Mouse (Mus musculus): ENCODE measurements around the gene Arid5b.

The Arid5b gene

DNA sequence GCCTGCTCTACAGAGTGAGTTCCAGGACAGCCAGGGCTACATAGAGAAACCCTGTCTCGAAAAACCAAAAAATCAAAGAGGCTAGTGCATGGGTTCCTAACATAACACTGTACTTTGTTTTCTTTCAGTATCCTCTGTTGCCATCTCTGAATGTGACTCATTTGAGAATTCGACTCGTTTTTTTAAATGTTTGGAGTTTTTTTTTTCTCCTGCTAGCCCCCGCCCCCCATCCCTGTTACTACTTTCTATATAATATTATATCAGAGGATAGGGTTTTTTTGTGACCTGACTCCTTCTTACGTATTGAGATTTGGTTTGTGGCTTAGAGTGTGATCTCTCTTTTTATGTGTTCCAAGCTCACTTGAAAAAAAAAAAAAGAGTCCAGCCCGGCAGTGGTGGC lies 223.8 kb downstream of the Arid5b start:
- no peak for DNase-seq (ENCODE audit: extremely low spot score, low spot score)

GRCm38 (mm10) chr10:68054131-68054530 lies 224.4 kb downstream of the Arid5b start:
- no peak for DNase-seq (ENCODE audit: extremely low spot score, low spot score)

DNA sequence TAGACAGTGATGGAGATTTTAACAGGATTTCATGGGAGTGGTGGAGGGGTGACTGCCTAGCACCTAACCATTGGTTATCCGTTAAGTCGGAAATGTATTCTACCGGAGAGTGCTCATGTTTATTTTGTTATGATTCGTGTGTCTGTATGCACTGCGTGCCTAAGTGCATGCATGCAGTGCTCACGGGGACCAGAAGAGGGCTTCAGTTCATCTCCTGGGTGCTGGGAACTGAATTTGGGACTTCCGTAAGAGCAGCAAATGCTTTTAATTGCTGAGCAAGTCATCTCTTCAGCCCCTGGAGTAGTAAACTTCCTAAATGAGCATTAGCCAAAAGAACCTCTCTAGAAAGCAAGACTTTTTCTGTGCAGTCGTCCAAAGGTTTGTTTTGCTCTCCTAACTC lies 226.2 kb downstream of the Arid5b start:
- no peak for DNase-seq (ENCODE audit: extremely low spot score, low spot score)

DNA sequence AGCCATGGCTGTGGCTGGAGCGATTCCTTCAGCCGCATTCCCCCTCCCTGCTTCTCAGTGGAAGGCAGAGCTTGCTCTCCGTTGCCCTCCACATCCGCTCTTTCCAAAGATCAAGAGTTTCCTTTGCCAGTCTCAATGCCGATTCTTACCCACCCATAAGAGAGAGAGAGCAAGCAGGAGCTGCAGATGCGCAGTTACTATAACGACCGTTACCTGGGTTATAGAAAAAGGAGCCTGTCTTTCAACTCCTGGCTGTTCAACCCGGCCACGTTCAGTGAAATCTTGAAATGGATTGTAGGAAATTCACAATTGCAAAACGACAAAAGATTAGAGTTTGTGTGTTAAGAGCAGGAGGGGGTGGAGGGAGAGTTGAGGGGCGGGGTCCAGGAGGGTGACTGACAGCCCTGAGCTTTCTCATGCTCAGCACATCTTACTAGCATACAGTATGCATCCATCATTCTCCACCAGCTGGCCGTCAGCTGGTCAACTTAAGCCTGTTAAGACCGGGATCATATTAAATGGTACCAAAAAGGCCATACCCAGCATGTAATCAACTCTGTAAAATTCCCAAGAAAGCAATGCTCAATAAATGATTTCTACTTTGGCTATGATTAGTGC lies 227.1 kb downstream of the Arid5b start:
- DNase-seq (ENCODE audit: extremely low spot score, low spot score): no peak

DNA sequence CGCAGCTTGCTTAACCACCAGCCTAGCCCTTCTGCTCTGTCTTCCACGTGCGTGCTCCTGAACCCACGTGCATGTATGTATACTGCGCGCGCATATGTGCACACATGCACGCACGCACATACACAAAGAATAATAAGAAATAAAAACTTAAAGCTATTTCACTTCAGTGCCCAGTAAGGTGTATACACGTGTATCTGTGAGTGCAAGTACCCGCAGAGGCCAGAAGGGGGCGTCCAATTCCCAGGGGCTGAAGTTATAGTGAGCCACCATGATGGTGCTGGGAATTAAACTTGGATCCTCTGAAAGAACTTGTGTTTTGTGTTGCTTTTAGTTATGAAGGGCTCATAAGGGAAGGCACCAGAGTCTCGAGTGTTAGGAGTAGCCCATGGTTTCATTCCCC lies 227.7 kb downstream of the Arid5b start:
- DNase-seq (ENCODE audit: extremely low spot score, low spot score): no peak

- no peak for DNase-seq (ENCODE audit: extremely low spot score, low spot score)
These were observed 229.8 kb downstream of the Arid5b start for GRCm38 (mm10) chr10:68048641-68049305.

- no peak for DNase-seq (ENCODE audit: extremely low spot score, low spot score)
These were observed 233.7 kb downstream of the Arid5b start for GRCm38 (mm10) chr10:68044864-68045263.

GRCm38 (mm10) chr10:68043973-68044372 lies 234.6 kb downstream of the Arid5b start:
- no peak for DNase-seq (ENCODE audit: extremely low spot score, low spot score)

Measured in neural tube, embryonic 10.5 days (tissue).